Mouse (Mus musculus) liver, postnatal 0 days (tissue): ENCODE results near the gene Mov10. TPM values are rescaled to one million over a fixed set of nuclear protein-coding genes. Genes with fewer than 3 reads are reported as not detected.

Experiments
- ATAC-seq: fragments of 200-750 bp; cut with Nextera tagmentation; 2 replicates; pipeline ENCODE4 v1.8.0; 2017; ENCODE audit warnings: mild to moderate bottlenecking, moderate library complexity
- DNase-seq: peaks from one replicate; pipeline ENCODE4 v3.0.0-alpha.2; 2016
- H3K27ac ChIP-seq: fragments of 300-500 bp; sonication (generic); 2 replicates; pipeline ENCODE4 v1.5.1; 2014; ENCODE audit warnings: antibody characterized with exemption, moderate library complexity, mild to moderate bottlenecking, low read depth
- H3K27me3 ChIP-seq: fragments of 300-500 bp; sonication (generic); 2 replicates; pipeline ENCODE4 v1.6.1; 2014; ENCODE audit warnings: low read length, control low read depth, mixed read lengths; ENCODE audit not compliant: insufficient read depth
- H3K36me3 ChIP-seq: fragments of 300-500 bp; sonication (generic); replicated peaks from 2 replicates; pipeline ENCODE4 v1.6.1; 2014; ENCODE audit warnings: mild to moderate bottlenecking, control low read depth, low read length, moderate library complexity, mixed read lengths; ENCODE audit not compliant: insufficient read depth
- H3K4me1 ChIP-seq: fragments of 300-500 bp; sonication (generic); 2 replicates; pipeline ENCODE4 v1.6.1; 2014; ENCODE audit warnings: antibody characterized with exemption, mild to moderate bottlenecking, control low read depth; ENCODE audit not compliant: insufficient read depth
- H3K4me2 ChIP-seq: fragments of 300-500 bp; sonication (generic); 2 replicates; pipeline ENCODE4 v1.6.1; 2014; ENCODE audit warnings: low read depth, mild to moderate bottlenecking, low read length, moderate library complexity, mixed read lengths
- H3K4me3 ChIP-seq: fragments of 300-500 bp; sonication (generic); 2 replicates; pipeline ENCODE4 v1.5.1; 2014; ENCODE audit warnings: low read depth, low read length
- H3K9ac ChIP-seq: fragments of 300-500 bp; sonication (generic); replicated peaks from 2 replicates; pipeline ENCODE4 v1.6.1; 2014; ENCODE audit warnings: mild to moderate bottlenecking, moderate library complexity
- H3K9me3 ChIP-seq: fragments of 300-500 bp; sonication (generic); 2 replicates; pipeline ENCODE4 v1.6.1; 2016; ENCODE audit warnings: mild to moderate bottlenecking, control low read depth, low read length, mixed read lengths
- CTCF ChIP-seq: sonication (generic); IDR thresholded peaks from 2 replicates; pipeline ENCODE4 v1.5.1; 2016; ENCODE audit warnings: antibody characterized with exemption, low read depth
- EP300 ChIP-seq: IDR thresholded peaks from 2 replicates; pipeline ENCODE4 v1.6.1; 2016; ENCODE audit warnings: antibody characterized with exemption, low read depth, mild to moderate bottlenecking
- WGBS: fragments of 180-500 bp; shearing (Covaris S2); extraction: QIAGEN DNeasy Blood & Tissue Kit; methylation state at CpG from one replicate; pipeline ENCODE4 v1.1.7; 2014; ENCODE audit not compliant: insufficient replicate concordance; 5-methylcytosine and 5-hydroxymethylcytosine counted together
- polyA plus RNA-seq: library from polyadenylated mRNA; unstranded; fragments of >200 nt; fragmentation: Nextera tagmentation; extraction: Ambion mirVana; gene quantifications from 2 replicates; pipeline ENCODE4 v1.2.1, GENCODE M21; 2015

Gene Mov10
- polyA plus RNA-seq, 1 experiment from 2014 or later: 37.3 TPM

GRCm38 (mm10) chr3:104858560-104858959 is 40.2 kb upstream of the Mov10 start:
- 75% methylated on average over 1 of the region's 1 CpGs for WGBS

GRCm38 (mm10) chr3:104856106-104856505 is 37.7 kb upstream of the Mov10 start:
- Histone ChIP-seq H3K27ac (no peak overlapping the region), H3K27me3 (no peaks in the 10 kb centered on the region), H3K9ac (no peak overlapping the region), H3K36me3 (peaks cover 18% of the 10 kb centered on the region), H3K4me1 (peaks cover 19% of the 10 kb centered on the region), H3K4me2 (no peak overlapping the region), H3K4me3 (no peak overlapping the region), H3K9me3 (no peaks in the 10 kb centered on the region)
- 48% methylated on average over 1 of the region's 1 CpGs for WGBS
- no peak for ATAC-seq
- TF ChIP-seq EP300 (no peak), CTCF (no peak)
- no peak for DNase-seq

More at GRCm38 (mm10) chr3:104858560-104858959, 40.2 kb upstream of the Mov10 start:
- peaks cover 34% of the 10 kb centered on the region for H3K4me1 ChIP-seq
- H3K9ac ChIP-seq: no peak overlapping the region
- no peaks in the 10 kb centered on the region for H3K27me3 ChIP-seq
- no peak overlapping the region for H3K4me3 ChIP-seq
- no peak overlapping the region for H3K4me2 ChIP-seq
- no peak for DNase-seq
- no peak overlapping the region for H3K27ac ChIP-seq
- no peaks in the 10 kb centered on the region for H3K9me3 ChIP-seq
- peak; percentile 23; the same call in 1 of the 2 replicates for ATAC-seq
- peaks cover 15% of the 10 kb centered on the region for H3K36me3 ChIP-seq
- no peak for TF ChIP-seq CTCF

- Histone ChIP-seq H3K27me3 (no peaks in the 10 kb centered on the region), H3K4me1 (peaks cover 18% of the 10 kb centered on the region), H3K4me2 (no peak overlapping the region), H3K4me3 (no peak overlapping the region), H3K9me3 (no peaks in the 10 kb centered on the region), H3K36me3 (peaks cover 18% of the 10 kb centered on the region), H3K9ac (no peak overlapping the region), H3K27ac (no peak overlapping the region)
- no peak for TF ChIP-seq CTCF
- TF ChIP-seq EP300: peak; percentile 61; the same call in 1 of the 2 replicates
- no peak for DNase-seq
- no peak for ATAC-seq
Observed at GRCm38 (mm10) chr3:104854866-104855265, 36.5 kb upstream of the Mov10 start.

- Histone ChIP-seq H3K4me2 (no peak overlapping the region), H3K4me3 (no peak overlapping the region), H3K9me3 (no peaks in the 10 kb centered on the region), H3K4me1 (peaks cover 14% of the 10 kb centered on the region), H3K27me3 (no peaks in the 10 kb centered on the region), H3K9ac (no peak overlapping the region), H3K36me3 (peaks cover 18% of the 10 kb centered on the region), H3K27ac (no peak overlapping the region)
- TF ChIP-seq CTCF (no peak), EP300 (no peak)
- 69% methylated on average over 1 of the region's 1 CpGs for WGBS
- no peak for ATAC-seq
- no peak for DNase-seq
Observed at GRCm38 (mm10) chr3:104854465-104854864, 36.1 kb upstream of the Mov10 start.

- peaks cover 29% of the 10 kb centered on the region for H3K36me3 ChIP-seq
- H3K9ac ChIP-seq: no peak overlapping the region
- no peak overlapping the region for H3K27ac ChIP-seq
- 86% methylated on average over 4 of the region's 4 CpGs for WGBS
- no peak overlapping the region for H3K4me3 ChIP-seq
- ATAC-seq (no peak), DNase-seq (no peak)
- no peaks in the 10 kb centered on the region for H3K4me1 ChIP-seq
- no peak overlapping the region for H3K4me2 ChIP-seq
- no peak for TF ChIP-seq EP300
- TF ChIP-seq CTCF: no peak
- H3K9me3 ChIP-seq: no peaks in the 10 kb centered on the region
- no peaks in the 10 kb centered on the region for H3K27me3 ChIP-seq
Observed at GRCm38 (mm10) chr3:104846601-104847000, 28.2 kb upstream of the Mov10 start.

GRCm38 (mm10) chr3:104841049-104841448 is 22.7 kb upstream of the Mov10 start:
- ATAC-seq: no peak
- Histone ChIP-seq H3K4me3 (no peak overlapping the region), H3K9me3 (no peaks in the 10 kb centered on the region), H3K4me2 (no peak overlapping the region), H3K27ac (no peak overlapping the region), H3K9ac (no peak overlapping the region), H3K36me3 (peaks cover 49% of the 10 kb centered on the region), H3K27me3 (no peaks in the 10 kb centered on the region), H3K4me1 (no peaks in the 10 kb centered on the region)
- no peak for TF ChIP-seq EP300
- no peak for TF ChIP-seq CTCF
- DNase-seq: no peak
- WGBS: 84% methylated on average over 5 of the region's 5 CpGs

GRCm38 (mm10) chr3:104835797-104836196 is 17.4 kb upstream of the Mov10 start:
- Histone ChIP-seq H3K4me2 (no peak overlapping the region), H3K27me3 (no peaks in the 10 kb centered on the region), H3K27ac (no peak overlapping the region), H3K36me3 (peaks cover 55% of the 10 kb centered on the region), H3K4me1 (no peaks in the 10 kb centered on the region), H3K9me3 (no peaks in the 10 kb centered on the region), H3K9ac (no peak overlapping the region), H3K4me3 (no peak overlapping the region)
- DNase-seq: no peak
- TF ChIP-seq EP300 (no peak), CTCF (no peak)
- 82% methylated on average over 3 of the region's 3 CpGs for WGBS
- no peak for ATAC-seq
